Comparison of ENCODE assay signal across 21 mouse cellular contexts in genomic region chr3:89994807-89995515, GRCm38 (mm10). TPM values are rescaled to one million over a fixed set of nuclear protein-coding genes. Genes with fewer than 3 reads are reported as not detected.
DNase-seq lines count a peak whose midpoint lies in the region; ATAC-seq and TF ChIP-seq lines count a peak whose summit lies in the region.
"Had no signal": no experiment of that assay in that cellular context is flagged by ENCODE, and none has a peak within 500 bp of the region (broad histone marks: within the 10 kb centered on the region; RNA-seq: fewer than 3 reads in every experiment).

No protein-coding gene starts in this region.

- H3K27ac ChIP-seq in heart, adult 2 months: no peak overlapping the region
- H3K27ac ChIP-seq in midbrain, postnatal 0 days (ENCODE audit: low read depth, low read length): no peak overlapping the region
- no peak overlapping the region for H3K27ac ChIP-seq in midbrain, embryonic 16.5 days (ENCODE audit: low read length)
- H3K27ac ChIP-seq: forebrain, embryonic 13.5 days; heart, embryonic 15.5 days; hindbrain, embryonic 10.5 days; left cerebral cortex, adult 2 months; limb, embryonic 10.5 days; liver, embryonic 12.5 days; neural tube, embryonic 12.5 days had no signal

- no peak overlapping the region for H3K4me2 ChIP-seq in midbrain, postnatal 0 days (ENCODE audit: low read depth, low read length, poor library complexity, severe bottlenecking)
- no peak overlapping the region for H3K4me2 ChIP-seq in midbrain, embryonic 16.5 days (ENCODE audit: low read length)
- H3K4me2 ChIP-seq: forebrain, embryonic 13.5 days; heart, embryonic 15.5 days; liver, embryonic 12.5 days; neural tube, embryonic 12.5 days had no signal

- H3K79me2 ChIP-seq in heart, adult 2 months (replicated peaks; ENCODE audit: control insufficient read depth, insufficient read depth, low read length): no peaks in the 10 kb centered on the region

- peaks cover 4% of the 10 kb centered on the region; the same call in 1 of the 2 replicates for H3K36me3 ChIP-seq in heart, adult 2 months (ENCODE audit: control insufficient read depth, insufficient read depth, low read length)
- H3K36me3 ChIP-seq in midbrain, postnatal 0 days (ENCODE audit: insufficient read depth, low read length): peaks cover 2% of the 10 kb centered on the region; the same call in 1 of the 2 replicates
- H3K36me3 ChIP-seq in midbrain, embryonic 16.5 days (ENCODE audit: control insufficient read depth, insufficient read depth, low read length): peaks cover 8% of the 10 kb centered on the region

- no peaks in the 10 kb centered on the region for H3K27me3 ChIP-seq in heart, adult 2 months (ENCODE audit: control insufficient read depth, insufficient read depth, low read length)
- no peaks in the 10 kb centered on the region for H3K27me3 ChIP-seq in midbrain, postnatal 0 days (ENCODE audit: insufficient read depth, low read length)
- no peaks in the 10 kb centered on the region for H3K27me3 ChIP-seq in midbrain, embryonic 16.5 days (ENCODE audit: control insufficient read depth, insufficient read depth, low read depth, low read length)
- H3K27me3 ChIP-seq: forebrain, embryonic 13.5 days; heart, embryonic 15.5 days; liver, embryonic 12.5 days; megakaryocyte, embryonic 14.5 days; neural tube, embryonic 12.5 days had no signal

- H3K9me3 ChIP-seq in midbrain, postnatal 0 days (ENCODE audit: low read length): no peaks in the 10 kb centered on the region
- H3K9me3 ChIP-seq in midbrain, embryonic 16.5 days (replicated peaks; ENCODE audit: control insufficient read depth, low read length, poor library complexity, severe bottlenecking): no peaks in the 10 kb centered on the region
- H3K9me3 ChIP-seq: forebrain, embryonic 13.5 days; heart, embryonic 15.5 days; hindbrain, embryonic 10.5 days; limb, embryonic 10.5 days; liver, embryonic 12.5 days; megakaryocyte, embryonic 14.5 days; neural tube, embryonic 12.5 days had no signal

- no peak overlapping the region for H3K9ac ChIP-seq in heart, adult 2 months (ENCODE audit: low read depth, low read length)
- H3K9ac ChIP-seq in midbrain, postnatal 0 days (replicated peaks; ENCODE audit: low read length, poor library complexity, severe bottlenecking): no peak overlapping the region
- H3K9ac ChIP-seq in midbrain, embryonic 16.5 days (ENCODE audit: low read depth, low read length): no peak overlapping the region
- H3K9ac ChIP-seq: forebrain, embryonic 13.5 days; heart, embryonic 15.5 days; liver, embryonic 12.5 days; neural tube, embryonic 12.5 days had no signal

- intact Hi-C loops in heart, adult 2 months (cut with DNase I): no loop called here

- no peak for DNase-seq in heart, adult 2 months
- DNase-seq in heart, adult 9 months (ENCODE audit: low spot score in 2 of 2): no peak
- no peak for DNase-seq in midbrain, postnatal 0 days (ENCODE audit: low spot score)
- peak; percentile 47 for DNase-seq in R1 (ENCODE audit: low read depth, low spot score)
- DNase-seq in cerebellum, postnatal 25 days: no peak
- DNase-seq in right cerebral cortex, postnatal 4 days: no peak
- DNase-seq: cerebellum, postnatal 10 days; kidney, adult 9 months; lung, postnatal 10 days; right cerebral cortex, postnatal 14 days; thymus, postnatal 14 days had no signal

- no peak overlapping the region for H3K4me3 ChIP-seq in heart, adult 2 months
- no peak overlapping the region for H3K4me3 ChIP-seq in midbrain, postnatal 0 days (ENCODE audit: low read depth, low read length)
- H3K4me3 ChIP-seq in midbrain, embryonic 16.5 days (ENCODE audit: low read depth, low read length): no peak overlapping the region
- H3K4me3 ChIP-seq: forebrain, embryonic 13.5 days; heart, embryonic 15.5 days; hindbrain, embryonic 10.5 days; left cerebral cortex, adult 2 months; limb, embryonic 10.5 days; liver, embryonic 12.5 days; megakaryocyte, embryonic 14.5 days; neural tube, embryonic 12.5 days had no signal

- WGBS in heart, adult 2 months: 89% methylated on average over 5 of the region's 5 CpGs
- 91% methylated on average over 5 of the region's 5 CpGs for WGBS in midbrain, postnatal 0 days
- WGBS in midbrain, embryonic 16.5 days: 89% methylated on average over 5 of the region's 5 CpGs

- H3K4me1 ChIP-seq in heart, adult 2 months (ENCODE audit: control insufficient read depth, insufficient read depth, low read length): peaks cover 1% of the 10 kb centered on the region; the same call in 1 of the 2 replicates
- 0 out of 2 replicates have a peak, but pooled peaks cover 5% of the 10 kb centered on the region for H3K4me1 ChIP-seq in midbrain, postnatal 0 days (ENCODE audit: insufficient read depth, low read length)
- H3K4me1 ChIP-seq in midbrain, embryonic 16.5 days (ENCODE audit: control insufficient read depth, insufficient read depth, low read length): peaks cover 14% of the 10 kb centered on the region

- TF ChIP-seq EP300 in heart, adult 2 months (IDR thresholded peaks at IDR 0.05; ENCODE audit: insufficient read depth, low read depth, low read length): no peak

- TF ChIP-seq CTCF in heart, adult 2 months (IDR thresholded peaks at IDR 0.05): 0 out of 2 replicates have a peak, but pooled peaks have one; percentile 13
- peak; percentile 21; the same call in 1 of the 2 replicates for TF ChIP-seq CTCF in midbrain, postnatal 0 days (IDR thresholded peaks at IDR 0.05)

- TF ChIP-seq POLR2A in heart, adult 2 months (IDR thresholded peaks at IDR 0.05; ENCODE audit: insufficient read depth, low read depth, low read length): no peak

- ATAC-seq in midbrain, postnatal 0 days (ENCODE audit: low FRiP score): no peak
- ATAC-seq in midbrain, embryonic 16.5 days: no peak
- ATAC-seq: forebrain, embryonic 13.5 days; inflammation-experienced regulatory T-cells, adult 6 months; liver, embryonic 12.5 days had no signal

RNA-seq across cellular contexts. Expression of gene Hax1, which starts 3.6 kb away (rescaled TPM):
- total RNA-seq in heart, adult 2 months (2021): 10 to 100 TPM; 40.1 to 48.2 TPM
- 32.5 and 54.3 TPM in 2 replicates for polyA plus RNA-seq in heart, adult 2 months (2012; rRNA removed)
- total RNA-seq in midbrain, postnatal 0 days (2014; rRNA removed): 40.6 and 45.7 TPM in 2 replicates
- 71.8 and 77.4 TPM in 2 replicates for polyA plus RNA-seq in midbrain, postnatal 0 days (2015; fragmentation: Nextera tagmentation; extraction: Ambion mirVana)
- 114 TPM in 2 replicates for polyA plus RNA-seq in midbrain, embryonic 16.5 days (2015; fragmentation: Nextera tagmentation; extraction: Ambion mirVana)

RNA-seq across cellular contexts. Expression of gene Atp8b2, which starts 31.7 kb away (rescaled TPM):
- 10 to 100 TPM; 15.7 to 18.0 TPM for total RNA-seq in heart, adult 2 months (2021)
- polyA plus RNA-seq in heart, adult 2 months (2012; rRNA removed): 27.3 and 50.1 TPM in 2 replicates
- total RNA-seq in midbrain, postnatal 0 days (2014; rRNA removed): 68.9 and 95.4 TPM in 2 replicates
- 7.9 and 9.0 TPM in 2 replicates for polyA plus RNA-seq in midbrain, postnatal 0 days (2015; fragmentation: Nextera tagmentation; extraction: Ambion mirVana)
- 12.5 and 13.9 TPM in 2 replicates for polyA plus RNA-seq in midbrain, embryonic 16.5 days (2015; fragmentation: Nextera tagmentation; extraction: Ambion mirVana)

RNA-seq across cellular contexts. Expression of gene 4933434E20Rik, which starts 56.5 kb away (rescaled TPM):
- 10 to 100 TPM; 81.6 to 96.1 TPM for total RNA-seq in heart, adult 2 months (2021)
- polyA plus RNA-seq in heart, adult 2 months (2012; rRNA removed): 52.8 and 85.1 TPM in 2 replicates
- total RNA-seq in midbrain, postnatal 0 days (2014; rRNA removed): 101 and 111 TPM in 2 replicates
- 230 and 246 TPM in 2 replicates for polyA plus RNA-seq in midbrain, postnatal 0 days (2015; fragmentation: Nextera tagmentation; extraction: Ambion mirVana)
- polyA plus RNA-seq in midbrain, embryonic 16.5 days (2015; fragmentation: Nextera tagmentation; extraction: Ambion mirVana): 224 and 225 TPM in 2 replicates

RNA-seq across cellular contexts. Expression of gene Ubap2l, which starts 57.5 kb away (rescaled TPM):
- total RNA-seq in heart, adult 2 months (2021): 100 to 1,000 TPM; 104 to 116 TPM
- 104 and 137 TPM in 2 replicates for polyA plus RNA-seq in heart, adult 2 months (2012; rRNA removed)
- 108 and 112 TPM in 2 replicates for total RNA-seq in midbrain, postnatal 0 days (2014; rRNA removed)
- polyA plus RNA-seq in midbrain, postnatal 0 days (2015; fragmentation: Nextera tagmentation; extraction: Ambion mirVana): 93.2 and 133 TPM in 2 replicates
- 120 and 132 TPM in 2 replicates for polyA plus RNA-seq in midbrain, embryonic 16.5 days (2015; fragmentation: Nextera tagmentation; extraction: Ambion mirVana)
